Mouse (Mus musculus): ENCODE data around the gene Ldb2.

The Ldb2 gene

GRCm38 (mm10) chr5:44543472-44544132 is 255.9 kb downstream of the Ldb2 start:
- no peak for DNase-seq (ENCODE audit: low spot score)

- DNase-seq (ENCODE audit: low spot score): no peak
Measured at GRCm38 (mm10) chr5:44541748-44542147, 257.7 kb downstream of the Ldb2 start.

- DNase-seq (ENCODE audit: low spot score): no peak
Measured at GRCm38 (mm10) chr5:44538687-44539086, 260.8 kb downstream of the Ldb2 start.

- peak; percentile 14 for DNase-seq (ENCODE audit: low spot score)
Measured at GRCm38 (mm10) chr5:44538000-44538395, 261.5 kb downstream of the Ldb2 start.

- DNase-seq (ENCODE audit: low spot score): no peak
Measured at GRCm38 (mm10) chr5:44537316-44537999, 262.0 kb downstream of the Ldb2 start.

GRCm38 (mm10) chr5:44529466-44529865 is 270.0 kb downstream of the Ldb2 start:
- DNase-seq (ENCODE audit: low spot score): no peak

- no peak for DNase-seq (ENCODE audit: low spot score)
Measured at GRCm38 (mm10) chr5:44529001-44529400, 270.5 kb downstream of the Ldb2 start.

- no peak for DNase-seq (ENCODE audit: low spot score)
Measured at GRCm38 (mm10) chr5:44505221-44505620, 294.3 kb downstream of the Ldb2 start.

- no peak for DNase-seq (ENCODE audit: low spot score)
Measured at GRCm38 (mm10) chr5:44504786-44505185, 294.7 kb downstream of the Ldb2 start.

- DNase-seq (ENCODE audit: low spot score): no peak
Measured at GRCm38 (mm10) chr5:44498229-44498628, 301.3 kb downstream of the Ldb2 start.

GRCm38 (mm10) chr5:44496854-44497253 is 302.6 kb downstream of the Ldb2 start:
- no peak for DNase-seq (ENCODE audit: low spot score)

- peak; percentile 17 for DNase-seq (ENCODE audit: low spot score)
Measured at GRCm38 (mm10) chr5:44495092-44495491, 304.4 kb downstream of the Ldb2 start.

- no peak for DNase-seq (ENCODE audit: low spot score)
Measured at GRCm38 (mm10) chr5:44494133-44494532, 305.3 kb downstream of the Ldb2 start.

GRCm38 (mm10) chr5:44491526-44491925 is 308.0 kb downstream of the Ldb2 start:
- no peak for DNase-seq (ENCODE audit: low spot score)

- DNase-seq (ENCODE audit: low spot score): no peak
Measured at GRCm38 (mm10) chr5:44490462-44490861, 309.0 kb downstream of the Ldb2 start.

- no peak for DNase-seq (ENCODE audit: low spot score)
Measured at GRCm38 (mm10) chr5:44483426-44484106, 315.9 kb downstream of the Ldb2 start.

GRCm38 (mm10) chr5:44481406-44481805 is 318.1 kb downstream of the Ldb2 start:
- no peak for DNase-seq (ENCODE audit: low spot score)

GRCm38 (mm10) chr5:44476356-44476755 is 323.1 kb downstream of the Ldb2 start:
- no peak for DNase-seq (ENCODE audit: low spot score)

GRCm38 (mm10) chr5:44475543-44475942 is 323.9 kb downstream of the Ldb2 start:
- no peak for DNase-seq (ENCODE audit: low spot score)

- DNase-seq (ENCODE audit: low spot score): no peak
Measured at GRCm38 (mm10) chr5:44473857-44474762, 325.4 kb downstream of the Ldb2 start.

GRCm38 (mm10) chr5:44465238-44465637 is 334.2 kb downstream of the Ldb2 start:
- DNase-seq (ENCODE audit: low spot score): no peak

All from ovary, postnatal 36 days (tissue).